Mouse (Mus musculus) cerebellum, postnatal 25 days (tissue): ENCODE data around the gene Magix.
"Not testable (repeated sequence)": the region's sequence is repeated elsewhere in the genome, so short reads cannot be mapped to it uniquely, and the experiment has no call there.

Source experiments
- DNase-seq, 2 experiments: peaks; one replicate each; pipeline ENCODE4 v3.0.0; 2021; ENCODE audit warnings: mixed read lengths in 2 of 2

Gene Magix

GRCm38 (mm10) chrX:7680864-7681263 lies at the start of gene Magix:
Gene Magix, minus strand, starts transcription at chrX:7681251.
- peak; percentile 62 to 72 for DNase-seq

- DNase-seq = no peak
Observed at GRCm38 (mm10) chrX:7728922-7729265, 47.8 kb upstream of the Magix start.

GRCm38 (mm10) chrX:7728215-7728921 lies 47.3 kb upstream of the Magix start, which contains the start of gene Praf2:
Gene Praf2, plus strand, starts transcription at chrX:7728439.
- DNase-seq = peak; percentile 78 to 83

GRCm38 (mm10) chrX:7727176-7727575 lies 46.1 kb upstream of the Magix start:
- no peak for DNase-seq

- DNase-seq = no peak
Observed at GRCm38 (mm10) chrX:7725841-7726240, 44.8 kb upstream of the Magix start.

- no peak for DNase-seq
Observed at GRCm38 (mm10) chrX:7724135-7724534, 43.1 kb upstream of the Magix start.

GRCm38 (mm10) chrX:7722691-7723090 lies 41.6 kb upstream of the Magix start:
- DNase-seq = no peak

GRCm38 (mm10) chrX:7722282-7722611 lies 41.2 kb upstream of the Magix start:
- no peak for DNase-seq

GRCm38 (mm10) chrX:7721514-7722281 lies 40.6 kb upstream of the Magix start, which contains the start of gene Gm45208:
Gene Gm45208, plus strand, starts transcription at chrX:7722245.
- DNase-seq = peak; percentile 75

GRCm38 (mm10) chrX:7716058-7716457 lies 35.0 kb upstream of the Magix start:
- not testable (repeated sequence) for DNase-seq

GRCm38 (mm10) chrX:7714135-7714899 lies 33.3 kb upstream of the Magix start, which contains the start of gene Wdr45:
Gene Wdr45, plus strand, starts transcription at chrX:7714333.
- peak; percentile 91 to 94 for DNase-seq

- not testable (repeated sequence) for DNase-seq
Observed at GRCm38 (mm10) chrX:7713764-7714134, 32.7 kb upstream of the Magix start.

GRCm38 (mm10) chrX:7696954-7697381 lies 15.9 kb upstream of the Magix start, which contains the start of gene Gpkow:
Gene Gpkow, plus strand, starts transcription at chrX:7697131.
- peak; percentile 82 to 85 for DNase-seq

- DNase-seq = no peak
Observed at GRCm38 (mm10) chrX:7696520-7696919, 15.5 kb upstream of the Magix start.

- peak; percentile 21 to 59 for DNase-seq
Observed at GRCm38 (mm10) chrX:7692862-7693261, 11.8 kb upstream of the Magix start.

- DNase-seq = no peak
Observed at GRCm38 (mm10) chrX:7690486-7690885, 9.4 kb upstream of the Magix start.

- DNase-seq = peak; percentile 33 to 53
Observed at GRCm38 (mm10) chrX:7688321-7688720, 7.3 kb upstream of the Magix start.

GRCm38 (mm10) chrX:7680057-7680412 lies 1.0 kb downstream of the Magix start:
- DNase-seq = no peak

- DNase-seq = peak; percentile 87 to 94
Observed at GRCm38 (mm10) chrX:7679405-7680056, 1.5 kb downstream of the Magix start.

- no peak for DNase-seq
Observed at GRCm38 (mm10) chrX:7678986-7679385, 2.1 kb downstream of the Magix start.

GRCm38 (mm10) chrX:7675001-7675380 lies 6.1 kb downstream of the Magix start:
- DNase-seq = no peak

GRCm38 (mm10) chrX:7674284-7675000 lies 6.6 kb downstream of the Magix start:
- DNase-seq = peak in 1 of 2 experiments; percentile 27
